Mouse (Mus musculus) midbrain, embryonic 15.5 days (tissue): Measurements from ENCODE around the gene Gm9945. TPM values are rescaled to one million over a fixed set of nuclear protein-coding genes. Genes with fewer than 3 reads are reported as not detected.

Source experiments
- polyA plus RNA-seq: library from polyadenylated mRNA; unstranded; fragments of >200 nt; fragmentation: Nextera tagmentation; extraction: Ambion mirVana; gene quantifications from 2 replicates; pipeline ENCODE4 v1.2.1, GENCODE M21; 2015

Gm9945 gene
- polyA plus RNA-seq, 1 experiment from 2014 or later, result 0.39 TPM

Other genes starting within 250 kb of the Gm9945 start
- gene Hspa4, start 179.7 kb upstream of the Gm9945 start, polyA plus RNA-seq, result 42.0 and 43.2 TPM in 2 replicates
- gene Zcchc10, start 155.5 kb upstream of the Gm9945 start, polyA plus RNA-seq, result 12.1 and 13.3 TPM in 2 replicates
- gene Aff4, start 129.3 kb upstream of the Gm9945 start, polyA plus RNA-seq, result 54.3 and 72.6 TPM in 2 replicates
- 0.35 TPM in 1 of 2 replicates, not detected in the other for gene Leap2, start 57.0 kb upstream of the Gm9945 start, polyA plus RNA-seq
- gene Uqcrq, start 49.3 kb upstream of the Gm9945 start, polyA plus RNA-seq, result 645 and 649 TPM in 2 replicates
- 3.5 and 4.0 TPM in 2 replicates for gene Gdf9, start 49.1 kb upstream of the Gm9945 start, polyA plus RNA-seq
- gene Gm10447, start 23.1 kb upstream of the Gm9945 start, polyA plus RNA-seq, result 0.09 TPM in 1 of 2 replicates, not detected in the other
- gene Shroom1, start 23.0 kb upstream of the Gm9945 start, polyA plus RNA-seq, result 3.5 and 3.7 TPM in 2 replicates
- not detected in 2 replicates for gene Gm9837, start 9.7 kb upstream of the Gm9945 start, polyA plus RNA-seq
- 0.99 and 1.1 TPM in 2 replicates for gene Sowaha, start 108 bp downstream of the Gm9945 start, polyA plus RNA-seq
- 18.4 TPM in 2 replicates for gene Sept8, start 39.1 kb downstream of the Gm9945 start, polyA plus RNA-seq
- gene Kif3a, start 87.2 kb downstream of the Gm9945 start, polyA plus RNA-seq, result 345 and 349 TPM in 2 replicates
- 5.3 and 5.6 TPM in 2 replicates for gene Il4, start 138.5 kb downstream of the Gm9945 start, polyA plus RNA-seq
- not detected in 2 replicates for gene Il13, start 154.5 kb downstream of the Gm9945 start, polyA plus RNA-seq
- 10.5 and 11.5 TPM in 2 replicates for gene Rad50, start 227.2 kb downstream of the Gm9945 start, polyA plus RNA-seq
- not detected in 2 replicates for gene Il5, start 240.6 kb downstream of the Gm9945 start, polyA plus RNA-seq